Mouse (Mus musculus) midbrain, embryonic 13.5 days (tissue): ENCODE measurements at regions not wholly inside any gene's neighbourhood (a gene's known extent, or its start where the extent isn't known, plus 50 kb on each side); places are given as distances from the start of the nearest gene placed in this dataset.

Experiments
- ATAC-seq: fragments of 200-750 bp; cut with Nextera tagmentation; 2 replicates; pipeline ENCODE4 v1.8.0; 2017; ENCODE audit warnings: mild to moderate bottlenecking, moderate TSS enrichment, moderate library complexity
- H3K27ac ChIP-seq: fragments of 300-500 bp; sonication (generic); 2 replicates; pipeline ENCODE4 v1.5.1; 2015; ENCODE audit warnings: inconsistent platforms, mild to moderate bottlenecking, moderate library complexity
- H3K27me3 ChIP-seq: fragments of 300-500 bp; sonication (generic); 2 replicates; pipeline ENCODE4 v1.6.1; 2015; ENCODE audit warnings: mild to moderate bottlenecking, inconsistent platforms
- H3K36me3 ChIP-seq: fragments of 300-500 bp; sonication (generic); 2 replicates; pipeline ENCODE4 v1.6.1; 2015; ENCODE audit warnings: mild to moderate bottlenecking, inconsistent platforms
- H3K4me1 ChIP-seq: fragments of 300-500 bp; sonication (generic); replicated peaks from 2 replicates; pipeline ENCODE4 v1.6.1; 2015; ENCODE audit warnings: inconsistent platforms
- H3K4me2 ChIP-seq: fragments of 300-500 bp; sonication (generic); replicated peaks from 2 replicates; pipeline ENCODE4 v1.6.1; 2015; ENCODE audit warnings: moderate library complexity, mild to moderate bottlenecking, inconsistent platforms
- H3K4me3 ChIP-seq: fragments of 300-500 bp; sonication (generic); replicated peaks from 2 replicates; pipeline ENCODE4 v1.5.1; 2015; ENCODE audit warnings: mild to moderate bottlenecking, inconsistent platforms
- H3K9ac ChIP-seq: fragments of 300-500 bp; sonication (generic); replicated peaks from 2 replicates; pipeline ENCODE4 v1.6.1; 2015; ENCODE audit warnings: mild to moderate bottlenecking, inconsistent platforms
- H3K9me3 ChIP-seq: fragments of 300-500 bp; sonication (generic); 2 replicates; pipeline ENCODE4 v1.6.1; 2016; ENCODE audit warnings: mild to moderate bottlenecking, inconsistent platforms
- WGBS: fragments of 180-500 bp; shearing (Covaris S2); methylation state at CpG from one replicate; pipeline ENCODE4 v1.1.7; 2015; 5-methylcytosine and 5-hydroxymethylcytosine counted together

DNA sequence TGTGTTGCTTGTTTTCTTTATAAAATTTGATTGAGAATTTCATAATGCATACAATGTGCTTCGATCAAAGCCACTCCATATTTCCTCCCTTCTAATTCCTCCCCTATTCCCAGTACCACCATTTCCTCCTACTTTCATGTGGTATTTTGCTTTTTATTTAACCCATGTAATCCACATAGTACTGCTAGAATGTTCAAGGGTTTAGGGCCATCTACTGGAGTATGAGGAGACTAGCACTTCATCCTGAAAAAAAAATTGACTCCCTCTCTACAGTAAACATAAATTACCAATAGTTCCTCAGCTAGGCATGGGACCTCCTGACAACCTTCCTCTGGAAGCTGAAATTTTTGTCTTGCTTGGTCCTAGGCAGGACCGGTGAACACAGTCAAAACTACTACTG is 163.0 kb downstream of the Gpr165 start:
- peak; percentile 30; the same call in 1 of the 2 replicates for ATAC-seq

DNA sequence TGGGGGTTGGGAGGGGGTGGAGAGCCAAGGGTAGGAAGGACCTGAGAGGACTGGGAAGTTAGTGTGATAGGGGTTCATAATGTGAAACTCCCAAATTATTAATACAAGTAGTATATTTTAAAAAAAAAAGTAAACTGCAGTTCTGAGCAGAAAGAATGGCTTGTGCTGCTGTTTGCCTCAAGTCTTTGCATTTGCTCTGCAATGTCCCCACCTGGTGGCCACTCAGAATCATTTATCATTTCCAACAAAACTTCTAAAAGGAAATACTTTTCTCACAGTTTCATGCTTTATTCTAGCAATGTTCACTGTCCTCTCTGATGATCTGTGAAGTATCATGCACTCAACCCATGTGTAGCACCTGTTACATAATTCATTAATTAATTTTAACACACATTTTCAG is 165.5 kb downstream of the Gpr165 start:
- H3K27me3 ChIP-seq = no peaks in the 10 kb centered on the region
- H3K27ac ChIP-seq = no peak overlapping the region
- ATAC-seq = no peak
- H3K4me1 ChIP-seq = no peaks in the 10 kb centered on the region
- H3K4me3 ChIP-seq = no peak overlapping the region
- H3K9ac ChIP-seq = no peak overlapping the region
- no peaks in the 10 kb centered on the region for H3K9me3 ChIP-seq
- H3K4me2 ChIP-seq = no peak overlapping the region
- H3K36me3 ChIP-seq = no peaks in the 10 kb centered on the region

More for the DNA sequence above, 163.0 kb downstream of the Gpr165 start:
- Histone ChIP-seq H3K9ac (no peak overlapping the region), H3K9me3 (no peaks in the 10 kb centered on the region), H3K27ac (no peak overlapping the region), H3K4me2 (no peak overlapping the region), H3K36me3 (no peaks in the 10 kb centered on the region), H3K4me1 (no peaks in the 10 kb centered on the region), H3K4me3 (no peak overlapping the region), H3K27me3 (no peaks in the 10 kb centered on the region)
- 73% methylated on average over 2 of the region's 2 CpGs for WGBS

DNA sequence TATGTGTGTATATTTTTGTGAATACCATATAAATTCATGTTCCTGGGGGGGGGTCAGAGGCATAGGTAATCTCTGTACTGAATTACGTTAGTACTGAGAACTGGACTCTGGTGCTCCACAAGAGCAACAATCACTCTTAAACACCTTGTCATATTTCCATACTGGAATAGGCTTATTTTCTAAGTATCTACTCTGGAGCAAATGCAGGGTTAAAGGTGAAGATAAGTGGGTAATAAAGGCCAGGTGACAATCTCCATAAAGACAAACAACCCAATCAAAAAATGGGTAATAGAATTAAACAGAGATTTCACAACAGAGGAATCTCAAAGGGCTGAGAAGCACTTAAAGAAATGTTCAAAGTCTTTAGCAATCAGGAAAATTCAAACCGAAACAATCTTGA is 165.9 kb downstream of the Gpr165 start:
- no peak for ATAC-seq
- 50% methylated on average over 2 of the region's 2 CpGs for WGBS

DNA sequence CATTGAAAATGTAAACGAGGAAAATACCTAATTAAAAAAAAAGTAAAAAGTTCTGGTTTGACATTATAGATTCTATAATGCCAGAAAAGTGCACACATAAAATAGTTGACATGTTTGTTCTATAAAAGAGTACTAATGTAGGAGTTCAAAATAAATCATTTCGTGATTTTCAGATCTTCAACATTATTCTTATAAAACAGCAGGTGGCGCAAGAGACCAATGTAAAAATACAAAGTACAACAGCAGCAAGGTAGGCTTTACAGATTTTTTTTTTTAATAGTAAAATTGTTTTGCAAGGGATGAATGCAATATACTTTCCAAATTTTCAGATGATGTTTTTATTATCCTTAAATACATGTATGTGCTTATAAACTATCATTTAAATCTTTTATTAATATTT is 171.8 kb upstream of the Pgr15l start:
- no peak overlapping the region for H3K4me3 ChIP-seq
- 12% methylated on average over 3 of the region's 3 CpGs for WGBS
- ATAC-seq = no peak

More for the DNA sequence above, 165.9 kb downstream of the Gpr165 start:
- Histone ChIP-seq H3K36me3 (no peaks in the 10 kb centered on the region), H3K4me2 (no peak overlapping the region), H3K27ac (no peak overlapping the region), H3K4me1 (no peaks in the 10 kb centered on the region), H3K4me3 (no peak overlapping the region), H3K27me3 (no peaks in the 10 kb centered on the region), H3K9ac (no peak overlapping the region), H3K9me3 (no peaks in the 10 kb centered on the region)

More for the DNA sequence above, 171.8 kb upstream of the Pgr15l start:
- no peaks in the 10 kb centered on the region for H3K4me1 ChIP-seq
- H3K27me3 ChIP-seq = no peaks in the 10 kb centered on the region
- H3K9me3 ChIP-seq = no peaks in the 10 kb centered on the region
- H3K9ac ChIP-seq = no peak overlapping the region
- no peak overlapping the region for H3K27ac ChIP-seq
- no peak overlapping the region for H3K4me2 ChIP-seq
- no peaks in the 10 kb centered on the region for H3K36me3 ChIP-seq
